Mouse (Mus musculus): ENCODE results near the gene Wipi1. TPM values are rescaled to one million over a fixed set of nuclear protein-coding genes. Genes with fewer than 3 reads are reported as not detected.

Wipi1 gene
- total and polyA plus RNA-seq, 3 experiments, result 2.6 to 8.2 TPM; not detected in 1

DNA sequence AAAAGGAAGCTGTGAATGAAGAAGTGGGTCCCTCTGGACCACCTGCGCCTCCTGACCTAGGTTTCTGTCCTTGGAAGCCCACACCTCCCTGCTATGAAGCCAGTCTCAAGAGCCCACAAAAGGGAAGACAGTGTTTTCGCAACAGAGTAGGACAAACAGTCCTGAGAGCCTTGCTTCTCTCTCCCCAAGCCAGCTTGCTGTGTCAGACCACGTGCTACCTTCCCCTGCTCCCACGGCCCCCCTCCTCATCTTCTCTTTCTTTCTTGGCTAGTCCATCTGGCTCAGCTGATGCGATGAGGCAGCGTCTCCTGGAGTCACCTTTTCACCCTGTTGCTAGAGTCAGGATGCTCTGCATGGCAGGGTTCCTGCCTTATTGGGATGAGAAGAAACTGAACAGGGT, 72.5 kb downstream of the Wipi1 start:
- H3K4me1 ChIP-seq (ENCODE audit: control insufficient read depth in 1 of 2, insufficient read depth in 2 of 2, low read length in 2 of 2), result no peaks in the 10 kb centered on the region; a peak in 1 of 4 replicates
- H3K27me3 ChIP-seq (ENCODE audit: control insufficient read depth in 1 of 2, insufficient read depth in 2 of 2, low read length in 2 of 2), result no peaks in the 10 kb centered on the region
- no peak overlapping the region for H3K27ac ChIP-seq (ENCODE audit: control insufficient read depth, low read depth, low read length)
- no peak overlapping the region for H3K4me3 ChIP-seq (ENCODE audit: control insufficient read depth in 1 of 2, insufficient read depth in 1 of 2, low read depth in 2 of 2, low read length in 2 of 2)
- no peak overlapping the region for H3K9ac ChIP-seq (ENCODE audit: control insufficient read depth, low read depth, low read length, poor library complexity, severe bottlenecking)
- H3K36me3 ChIP-seq (ENCODE audit: control insufficient read depth in 1 of 2, insufficient read depth in 2 of 2, low read length in 2 of 2), result no peaks in the 10 kb centered on the region
- H3K79me2 ChIP-seq (ENCODE audit: control insufficient read depth, insufficient read depth, low read length, poor library complexity), result no peaks in the 10 kb centered on the region
- DNase-seq (ENCODE audit: low read depth, low spot score), result no peak
- H3K9me3 ChIP-seq (replicated peaks; ENCODE audit: insufficient read depth, low read length), result no peaks in the 10 kb centered on the region
- no peak for TF ChIP-seq TBP (IDR thresholded peaks at IDR 0.05; ENCODE audit: low read depth, low read length)
- no peak for TF ChIP-seq RCOR1 (IDR thresholded peaks at IDR 0.05; ENCODE audit: low read depth, low read length)

DNA sequence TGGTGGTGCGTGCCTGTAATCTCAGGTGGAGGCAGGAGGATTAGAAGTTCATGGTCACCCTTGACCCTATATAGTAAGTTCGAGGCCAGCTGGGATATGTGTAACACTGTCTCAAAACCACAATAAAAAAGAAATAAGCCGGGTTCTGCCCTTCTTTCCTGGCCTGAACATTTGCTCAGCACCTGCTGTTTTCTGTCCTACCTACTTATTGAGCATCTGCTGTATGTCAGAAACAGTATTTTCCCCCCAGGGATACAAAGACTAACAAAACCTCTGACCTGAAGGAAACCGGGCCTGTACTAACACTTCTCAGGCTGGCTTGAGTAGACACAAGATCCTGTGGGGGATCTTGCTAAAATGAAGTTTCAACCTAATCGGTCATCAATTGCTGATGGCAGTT, 74.8 kb downstream of the Wipi1 start:
- TF ChIP-seq TCF12 (IDR thresholded peaks at IDR 0.05; ENCODE audit: low read depth, low read length) (no peak), POLR2AphosphoS2 (IDR thresholded peaks at IDR 0.05; ENCODE audit: low read length) (no peak), ELF1 (IDR thresholded peaks at IDR 0.05; ENCODE audit: low read depth, low read length) (no peak), POLR2A (IDR thresholded peaks at IDR 0.05; ENCODE audit: control insufficient read depth in 1 of 2, insufficient read depth in 1 of 2, low read depth in 1 of 2, low read length in 2 of 2, poor library complexity in 1 of 2) (no peak)
- H3K36me3 ChIP-seq (ENCODE audit: control insufficient read depth in 1 of 2, insufficient read depth in 2 of 2, low read length in 2 of 2), result no peaks in the 10 kb centered on the region
- no peaks in the 10 kb centered on the region for H3K9me3 ChIP-seq (replicated peaks; ENCODE audit: insufficient read depth, low read length)
- no peak for DNase-seq (ENCODE audit: low read depth, low spot score)
- no peaks in the 10 kb centered on the region for H3K79me2 ChIP-seq (ENCODE audit: control insufficient read depth, insufficient read depth, low read length, poor library complexity)
- no peak overlapping the region for H3K4me3 ChIP-seq (ENCODE audit: control insufficient read depth in 1 of 2, insufficient read depth in 1 of 2, low read depth in 2 of 2, low read length in 2 of 2)
- no peaks in the 10 kb centered on the region for H3K27me3 ChIP-seq (ENCODE audit: control insufficient read depth in 1 of 2, insufficient read depth in 2 of 2, low read length in 2 of 2)
- H3K9ac ChIP-seq (ENCODE audit: control insufficient read depth, low read depth, low read length, poor library complexity, severe bottlenecking), result no peak overlapping the region
- H3K4me1 ChIP-seq (ENCODE audit: control insufficient read depth in 1 of 2, insufficient read depth in 2 of 2, low read length in 2 of 2), result no peaks in the 10 kb centered on the region
- no peak overlapping the region for H3K27ac ChIP-seq (ENCODE audit: control insufficient read depth, low read depth, low read length)

DNA sequence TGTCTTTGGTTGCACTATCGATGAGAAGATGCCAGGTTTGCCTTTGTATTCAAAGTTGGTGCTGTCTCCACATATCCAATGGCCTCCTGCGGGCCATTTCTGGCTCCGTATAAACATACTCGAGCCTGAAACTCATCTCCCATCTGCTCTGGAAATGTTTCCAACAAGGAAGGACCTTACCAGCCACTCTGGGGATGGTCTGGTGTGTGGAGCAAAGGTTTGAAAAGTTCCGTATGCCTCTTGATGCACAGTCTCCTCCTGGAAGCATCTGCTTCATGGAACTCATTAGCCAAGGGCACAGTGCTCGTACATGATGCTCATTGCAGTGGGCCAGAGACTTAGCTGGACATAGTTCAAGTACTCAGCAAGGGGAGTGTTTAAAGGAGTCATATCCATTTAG, 75.8 kb downstream of the Wipi1 start:
- Histone ChIP-seq H3K9ac (ENCODE audit: control insufficient read depth, low read depth, low read length, poor library complexity, severe bottlenecking) (no peak overlapping the region), H3K4me3 (ENCODE audit: control insufficient read depth in 1 of 2, insufficient read depth in 1 of 2, low read depth in 2 of 2, low read length in 2 of 2) (no peak overlapping the region), H3K4me1 (ENCODE audit: control insufficient read depth in 1 of 2, insufficient read depth in 2 of 2, low read length in 2 of 2) (no peaks in the 10 kb centered on the region), H3K9me3 (replicated peaks; ENCODE audit: insufficient read depth, low read length) (no peaks in the 10 kb centered on the region), H3K27me3 (ENCODE audit: control insufficient read depth in 1 of 2, insufficient read depth in 2 of 2, low read length in 2 of 2) (no peaks in the 10 kb centered on the region), H3K36me3 (ENCODE audit: control insufficient read depth in 1 of 2, insufficient read depth in 2 of 2, low read length in 2 of 2) (no peaks in the 10 kb centered on the region), H3K27ac (ENCODE audit: control insufficient read depth, low read depth, low read length) (no peak overlapping the region), H3K79me2 (ENCODE audit: control insufficient read depth, insufficient read depth, low read length, poor library complexity) (no peaks in the 10 kb centered on the region)
- no peak for DNase-seq (ENCODE audit: low read depth, low spot score)
- TF ChIP-seq KAT2A (conservative IDR thresholded peaks at IDR 0.05; ENCODE audit: low read depth, low read length), result no peak
- no peak for TF ChIP-seq MEF2A (IDR thresholded peaks at IDR 0.05; ENCODE audit: extremely low read depth, insufficient replicate concordance, low read depth, low read length, poor library complexity, severe bottlenecking)
- TF ChIP-seq USF2 (IDR thresholded peaks at IDR 0.05; ENCODE audit: borderline replicate concordance in 1 of 2, insufficient read depth in 1 of 2, low read depth in 1 of 2, low read length in 2 of 2), result no peak
- TF ChIP-seq ZNF384 (IDR thresholded peaks at IDR 0.05; ENCODE audit: low read depth, low read length), result no peak
- no peak for TF ChIP-seq TBP (IDR thresholded peaks at IDR 0.05; ENCODE audit: low read depth, low read length)
- no peak for TF ChIP-seq TAL1 (IDR thresholded peaks at IDR 0.05; ENCODE audit: low read length)
- TF ChIP-seq SMC3 (IDR thresholded peaks at IDR 0.05; ENCODE audit: low read depth, low read length), result no peak
- no peak for TF ChIP-seq MXI1 (IDR thresholded peaks at IDR 0.05; ENCODE audit: low read depth, low read length)
- no peak for TF ChIP-seq ETS1 (IDR thresholded peaks at IDR 0.05; ENCODE audit: low read depth, low read length)
- no peak for TF ChIP-seq NRF1 (IDR thresholded peaks at IDR 0.05; ENCODE audit: insufficient read depth, low read depth, low read length, poor library complexity, severe bottlenecking)
- TF ChIP-seq MYC (IDR thresholded peaks at IDR 0.05; ENCODE audit: low read depth, low read length), result no peak
- TF ChIP-seq CHD1 (IDR thresholded peaks at IDR 0.05; ENCODE audit: low read depth, low read length), result no peak
- TF ChIP-seq POLR2AphosphoS5 (IDR thresholded peaks at IDR 0.05; ENCODE audit: borderline replicate concordance, low read depth, low read length), result no peak
- TF ChIP-seq ELF1 (IDR thresholded peaks at IDR 0.05; ENCODE audit: low read depth, low read length), result no peak
- no peak for TF ChIP-seq HCFC1 (IDR thresholded peaks at IDR 0.05; ENCODE audit: low read depth, low read length)
- no peak for TF ChIP-seq MAZ (IDR thresholded peaks at IDR 0.05; ENCODE audit: low read depth, low read length)
- TF ChIP-seq CTCF (IDR thresholded peaks at IDR 0.05 in 2 of 3, conservative IDR thresholded peaks at IDR 0.05 in 1 of 3; ENCODE audit: control insufficient read depth in 1 of 3, insufficient read depth in 1 of 3, low read depth in 2 of 3, low read length in 3 of 3, poor library complexity in 1 of 3, severe bottlenecking in 1 of 3), result no peak
- no peak for TF ChIP-seq CHD2 (IDR thresholded peaks at IDR 0.05; ENCODE audit: low read length)
